Mouse (Mus musculus) midbrain, embryonic 12.5 days (tissue): ENCODE results near the gene Cyp4x1. TPM values are rescaled to one million over a fixed set of nuclear protein-coding genes. Genes with fewer than 3 reads are reported as not detected.
A peak's percentile ranks its signal among the peaks of the same experiment; 100 is the strongest.

Experiments used
- ATAC-seq: fragments of 200-750 bp; cut with Nextera tagmentation; 2 replicates; pipeline ENCODE4 v1.8.0; 2017; ENCODE audit warnings: low read depth, moderate TSS enrichment, moderate library complexity; ENCODE audit not compliant: low FRiP score
- H3K27ac ChIP-seq: fragments of 300-500 bp; sonication (generic); replicated peaks from 2 replicates; pipeline ENCODE4 v1.5.1; 2016; ENCODE audit warnings: mild to moderate bottlenecking
- H3K27me3 ChIP-seq: fragments of 300-500 bp; sonication (generic); 2 replicates; pipeline ENCODE4 v1.6.1; 2016; ENCODE audit warnings: mild to moderate bottlenecking
- H3K36me3 ChIP-seq: fragments of 300-500 bp; sonication (generic); 2 replicates; pipeline ENCODE4 v1.6.1; 2016
- H3K4me1 ChIP-seq: fragments of 300-500 bp; sonication (generic); 2 replicates; pipeline ENCODE4 v1.6.1; 2016
- H3K4me2 ChIP-seq: fragments of 300-500 bp; sonication (generic); replicated peaks from 2 replicates; pipeline ENCODE4 v1.6.1; 2016; ENCODE audit warnings: mild to moderate bottlenecking, moderate library complexity
- H3K4me3 ChIP-seq: fragments of 300-500 bp; sonication (generic); 2 replicates; pipeline ENCODE4 v1.5.1; 2016; ENCODE audit warnings: mild to moderate bottlenecking
- H3K9ac ChIP-seq: fragments of 300-500 bp; sonication (generic); replicated peaks from 2 replicates; pipeline ENCODE4 v1.6.1; 2016; ENCODE audit warnings: mild to moderate bottlenecking, moderate library complexity
- H3K9me3 ChIP-seq: fragments of 300-500 bp; sonication (generic); 2 replicates; pipeline ENCODE4 v1.6.1; 2016; ENCODE audit warnings: mild to moderate bottlenecking
- WGBS: fragments of 180-500 bp; shearing (Covaris S2); methylation state at CpG from one replicate; pipeline ENCODE4 v1.1.7; 2016; 5-methylcytosine and 5-hydroxymethylcytosine counted together
- polyA plus RNA-seq: library from polyadenylated mRNA; unstranded; fragments of >200 nt; fragmentation: Nextera tagmentation; extraction: Ambion mirVana; gene quantifications from 2 replicates; pipeline ENCODE4 v1.2.1, GENCODE M21; 2016

Gene Cyp4x1
- polyA plus RNA-seq, 1 experiment from 2014 or later = 1.8 TPM

DNA sequence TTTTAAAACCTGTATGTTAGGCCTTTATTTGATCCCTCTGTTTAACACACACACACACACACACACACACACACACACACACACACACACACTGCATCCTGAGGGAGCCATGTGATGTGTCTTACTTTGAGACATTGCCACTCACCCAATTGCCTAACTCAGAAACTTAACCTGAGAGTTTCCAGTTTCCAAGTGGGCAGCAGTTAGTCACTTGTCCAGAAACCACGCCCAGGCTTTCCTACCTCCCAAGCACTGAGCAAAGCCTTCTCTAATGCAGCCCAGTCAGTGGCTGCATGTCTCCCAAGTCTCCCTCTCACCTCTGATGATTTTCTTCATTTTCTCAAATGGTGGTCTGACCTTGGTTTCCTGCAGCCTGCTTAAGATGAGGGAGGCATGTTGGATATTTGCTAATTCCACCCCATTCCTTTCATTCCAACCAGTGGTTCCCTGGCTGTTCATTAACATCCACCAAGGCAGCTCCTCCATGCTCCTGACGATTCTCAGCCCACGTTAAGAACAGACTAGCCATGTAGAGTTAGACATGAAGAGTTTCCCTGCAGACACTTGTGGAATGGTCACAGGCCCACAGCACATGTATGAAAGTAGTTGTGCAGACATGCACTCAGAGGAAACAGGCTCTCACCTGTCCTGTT, 47.2 kb downstream of the Cyp4x1 start:
- Histone ChIP-seq H3K9ac (no peak overlapping the region), H3K27me3 (peaks cover 39% of the 10 kb centered on the region), H3K27ac (no peak overlapping the region), H3K36me3 (no peaks in the 10 kb centered on the region), H3K4me3 (no peak overlapping the region), H3K4me1 (no peaks in the 10 kb centered on the region), H3K4me2 (no peak overlapping the region), H3K9me3 (no peaks in the 10 kb centered on the region)
- ATAC-seq = no peak
- WGBS = 66% methylated on average over 3 of the region's 3 CpGs

GRCm38 (mm10) chr4:115086257-115086656, 47.8 kb downstream of the Cyp4x1 start:
- Histone ChIP-seq H3K9ac (no peak overlapping the region), H3K27me3 (peaks cover 39% of the 10 kb centered on the region), H3K4me1 (no peaks in the 10 kb centered on the region), H3K27ac (no peak overlapping the region), H3K9me3 (no peaks in the 10 kb centered on the region), H3K4me3 (no peak overlapping the region), H3K36me3 (no peaks in the 10 kb centered on the region), H3K4me2 (no peak overlapping the region)
- 64% methylated on average over 4 of the region's 4 CpGs for WGBS
- no peak for ATAC-seq

DNA sequence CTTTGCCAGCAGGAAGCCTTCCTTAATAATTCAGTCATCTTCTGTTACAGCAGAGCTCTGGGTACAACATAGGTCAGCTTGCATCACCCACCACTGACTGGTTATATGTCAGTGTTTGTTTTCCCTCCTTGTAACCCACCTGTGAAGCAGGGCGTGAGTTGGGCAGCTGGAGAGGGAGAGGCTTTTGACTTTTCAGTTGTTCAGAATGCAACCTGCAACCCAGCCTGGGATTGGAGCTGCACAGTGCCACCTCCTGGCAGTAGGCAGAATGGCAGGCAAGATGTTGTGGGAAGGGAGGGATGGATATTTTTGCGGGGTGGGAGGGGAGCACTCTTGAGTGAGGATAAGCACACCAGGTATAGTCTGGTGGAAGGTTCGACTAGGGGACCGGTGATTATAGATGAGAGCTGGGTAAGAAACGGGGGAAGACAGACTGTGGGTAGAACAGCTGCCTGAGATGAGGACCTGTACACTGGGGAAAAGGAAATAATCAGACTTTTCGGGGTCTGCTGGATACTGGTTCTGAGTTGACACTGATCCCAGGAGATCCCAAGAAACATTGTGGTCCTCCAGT, 48.5 kb downstream of the Cyp4x1 start:
- H3K4me2 ChIP-seq = no peak overlapping the region
- H3K9me3 ChIP-seq = no peaks in the 10 kb centered on the region
- H3K27me3 ChIP-seq = peaks cover 39% of the 10 kb centered on the region
- ATAC-seq = peak; percentile 41; the same call in 1 of the 2 replicates
- WGBS = 24% methylated on average over 6 of the region's 6 CpGs
- H3K36me3 ChIP-seq = no peaks in the 10 kb centered on the region
- no peak overlapping the region for H3K27ac ChIP-seq
- no peaks in the 10 kb centered on the region for H3K4me1 ChIP-seq
- no peak overlapping the region for H3K4me3 ChIP-seq
- H3K9ac ChIP-seq = no peak overlapping the region

- Histone ChIP-seq H3K4me3 (no peak overlapping the region), H3K4me1 (peaks cover 20% of the 10 kb centered on the region), H3K27ac (no peak overlapping the region), H3K9ac (no peak overlapping the region), H3K27me3 (peaks cover 30% of the 10 kb centered on the region), H3K4me2 (no peak overlapping the region), H3K9me3 (no peaks in the 10 kb centered on the region), H3K36me3 (no peaks in the 10 kb centered on the region)
- WGBS = 88% methylated on average over 3 of the region's 3 CpGs
- no peak for ATAC-seq
These were observed 51.0 kb downstream of the Cyp4x1 start for GRCm38 (mm10) chr4:115083031-115083430.

GRCm38 (mm10) chr4:115079821-115080349, 54.2 kb downstream of the Cyp4x1 start:
- no peaks in the 10 kb centered on the region for H3K9me3 ChIP-seq
- peaks cover 18% of the 10 kb centered on the region; the same call in 1 of the 2 replicates for H3K27me3 ChIP-seq
- H3K9ac ChIP-seq = 0 out of 2 replicates have a peak overlapping the region, but pooled peaks have one; percentile 34
- H3K4me1 ChIP-seq = peaks cover 20% of the 10 kb centered on the region
- peak overlapping the region; percentile 81 for H3K27ac ChIP-seq
- ATAC-seq = peak; percentile 24
- H3K4me3 ChIP-seq = no peak overlapping the region
- H3K36me3 ChIP-seq = no peaks in the 10 kb centered on the region
- 12% methylated on average over 5 of the region's 5 CpGs for WGBS
- peak overlapping the region; percentile 29 for H3K4me2 ChIP-seq

DNA sequence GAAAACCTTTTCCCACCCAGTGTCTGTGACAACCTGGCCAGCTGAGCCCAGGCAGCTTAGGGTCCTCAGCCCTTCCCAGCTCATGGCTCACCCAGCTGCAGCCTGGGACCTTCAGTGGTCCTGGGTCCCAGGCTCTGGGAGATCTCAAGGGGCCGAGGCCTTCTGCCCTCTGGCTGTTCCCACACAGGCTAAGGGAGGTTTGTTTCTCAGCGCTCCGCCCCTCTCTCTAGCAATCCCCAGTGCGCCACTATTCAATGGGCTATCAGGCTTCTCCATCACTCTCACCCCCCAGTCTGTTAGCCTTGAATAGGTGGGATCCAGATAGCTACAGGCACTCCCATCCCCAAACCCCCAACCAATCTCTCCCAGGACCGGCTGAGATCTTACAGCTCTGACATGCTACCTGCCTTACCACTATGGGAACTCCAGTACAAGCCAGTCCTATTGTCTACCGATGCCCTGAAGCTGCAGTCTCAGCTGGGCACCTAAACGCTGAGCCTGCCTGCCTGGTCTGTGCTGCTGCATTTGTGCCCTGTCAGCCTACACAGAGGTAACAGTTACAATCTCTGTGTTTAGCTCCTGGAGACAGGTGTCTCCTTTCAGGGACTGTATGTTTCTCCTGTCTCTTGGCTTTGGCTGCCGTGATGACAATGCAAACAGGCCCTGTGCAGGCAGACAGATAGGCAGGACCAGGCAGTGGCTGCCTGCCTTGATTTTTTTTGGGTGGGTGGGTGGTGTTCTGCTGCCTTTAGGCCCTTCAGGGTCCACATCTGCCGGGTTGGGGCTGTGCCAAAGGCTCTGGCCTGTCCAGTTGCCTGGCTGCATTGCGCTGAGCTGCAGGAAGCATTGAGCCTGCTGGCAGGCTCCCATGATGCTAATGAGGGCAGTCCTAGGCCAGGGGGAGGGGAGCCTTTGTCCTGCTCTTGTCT, 54.9 kb downstream of the Cyp4x1 start:
- Histone ChIP-seq H3K27me3 (peaks cover 18% of the 10 kb centered on the region; the same call in 1 of the 2 replicates), H3K36me3 (no peaks in the 10 kb centered on the region), H3K27ac (peak overlapping the region; percentile 81), H3K9me3 (no peaks in the 10 kb centered on the region), H3K4me3 (no peak overlapping the region), H3K9ac (peak overlapping the region; percentile 37; the same call in 1 of the 2 replicates), H3K4me2 (peak overlapping the region; percentile 29), H3K4me1 (peaks cover 20% of the 10 kb centered on the region)
- ATAC-seq = peak; percentile 91
- 12% methylated on average over 10 of the region's 10 CpGs for WGBS

DNA sequence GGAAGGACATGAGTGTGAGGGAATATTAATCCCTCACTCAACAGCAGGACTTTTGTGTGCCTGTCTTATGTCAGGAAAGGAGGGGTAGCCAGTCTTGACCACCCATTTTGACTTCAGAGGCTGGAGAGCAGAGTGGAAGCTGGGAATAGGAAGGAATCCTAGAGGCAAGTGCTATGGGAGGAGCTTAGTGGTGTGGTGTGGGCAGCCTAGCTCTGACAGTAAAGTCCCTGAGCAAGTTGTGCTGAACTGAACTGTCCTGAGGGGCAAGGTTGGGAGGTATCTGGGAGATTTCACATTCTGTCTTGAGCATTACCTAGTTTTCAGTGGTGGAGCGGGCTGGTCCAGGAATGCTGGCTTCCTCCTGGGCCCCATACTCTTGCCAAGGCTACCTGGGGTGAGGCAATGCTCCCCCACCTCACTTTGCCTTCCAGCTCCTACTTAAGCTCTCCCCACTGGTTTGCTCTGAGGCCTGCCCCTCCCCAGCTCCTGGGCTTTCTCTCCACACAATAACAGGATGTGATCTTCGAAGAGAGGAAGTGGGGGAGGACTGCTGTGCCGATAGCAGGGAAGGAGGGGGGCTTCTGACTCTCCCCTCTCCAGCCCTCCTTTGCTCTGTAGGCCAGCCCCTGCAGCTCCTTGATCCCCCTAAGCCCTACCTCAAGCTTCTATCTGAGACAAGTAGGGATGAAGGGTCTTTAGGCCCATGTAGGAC, 58.7 kb downstream of the Cyp4x1 start:
- Histone ChIP-seq H3K9ac (no peak overlapping the region), H3K4me2 (no peak overlapping the region), H3K36me3 (no peaks in the 10 kb centered on the region), H3K27ac (no peak overlapping the region), H3K4me3 (no peak overlapping the region), H3K9me3 (no peaks in the 10 kb centered on the region), H3K4me1 (peaks cover 20% of the 10 kb centered on the region), H3K27me3 (peaks cover 9% of the 10 kb centered on the region; the same call in 1 of the 2 replicates)
- WGBS = 41% methylated on average over 3 of the region's 3 CpGs
- no peak for ATAC-seq

GRCm38 (mm10) chr4:115074789-115075188, 59.3 kb downstream of the Cyp4x1 start:
- no peak for ATAC-seq
- no peak overlapping the region for H3K4me2 ChIP-seq
- H3K9ac ChIP-seq = no peak overlapping the region
- 88% methylated on average over 1 of the region's 1 CpGs for WGBS
- no peaks in the 10 kb centered on the region for H3K36me3 ChIP-seq
- H3K4me3 ChIP-seq = no peak overlapping the region
- H3K4me1 ChIP-seq = peaks cover 16% of the 10 kb centered on the region
- H3K9me3 ChIP-seq = no peaks in the 10 kb centered on the region
- no peak overlapping the region for H3K27ac ChIP-seq
- peaks cover 9% of the 10 kb centered on the region; the same call in 1 of the 2 replicates for H3K27me3 ChIP-seq

- H3K27ac ChIP-seq = no peak overlapping the region
- H3K4me3 ChIP-seq = no peak overlapping the region
- WGBS = 36% methylated on average over 1 of the region's 1 CpGs
- H3K36me3 ChIP-seq = no peaks in the 10 kb centered on the region
- H3K9me3 ChIP-seq = no peaks in the 10 kb centered on the region
- peaks cover 23% of the 10 kb centered on the region for H3K27me3 ChIP-seq
- no peaks in the 10 kb centered on the region for H3K4me1 ChIP-seq
- no peak overlapping the region for H3K9ac ChIP-seq
- H3K4me2 ChIP-seq = no peak overlapping the region
- no peak for ATAC-seq
These were observed 62.4 kb downstream of the Cyp4x1 start for GRCm38 (mm10) chr4:115071668-115072067.

DNA sequence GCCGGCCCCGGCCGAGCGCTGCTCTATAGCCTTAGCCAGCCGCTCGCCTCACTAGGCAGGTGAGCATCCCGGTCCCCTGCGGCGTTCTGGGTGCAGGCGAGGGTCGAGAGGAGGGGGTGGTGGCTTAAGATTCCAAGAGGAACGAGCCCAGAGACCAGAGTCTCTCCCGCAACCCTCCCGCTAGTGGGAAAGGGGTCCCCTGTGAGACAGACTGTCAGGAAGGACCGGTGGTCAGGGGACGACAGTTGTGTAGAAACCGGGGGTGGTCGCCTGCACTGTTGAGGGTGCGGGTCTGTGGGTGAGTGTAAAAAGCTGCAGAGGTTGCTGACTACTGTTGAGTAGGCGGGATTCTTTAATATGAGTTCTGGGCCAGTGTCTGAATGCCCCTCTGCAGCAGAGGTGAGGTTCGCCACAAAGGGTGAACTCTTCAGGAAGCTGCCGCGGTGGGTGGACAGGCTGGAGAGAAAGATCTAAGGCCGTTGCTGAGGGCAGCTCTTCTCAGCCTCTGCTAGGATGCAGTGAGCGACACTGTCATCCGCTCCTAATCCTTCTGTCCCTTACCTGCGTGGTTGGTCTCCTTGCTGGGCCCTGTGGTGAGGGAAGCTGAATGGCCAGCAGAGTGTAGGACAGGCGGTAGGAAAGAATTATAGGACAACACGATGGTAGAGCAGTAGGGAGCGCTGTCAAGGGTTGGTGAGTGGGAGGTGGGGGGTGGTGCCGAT, 70.4 kb downstream of the Cyp4x1 start:
- Histone ChIP-seq H3K27me3 (peaks cover 96% of the 10 kb centered on the region), H3K36me3 (no peaks in the 10 kb centered on the region), H3K9ac (peak overlapping the region; percentile 62), H3K4me2 (peak overlapping the region; percentile 85), H3K27ac (peak overlapping the region; percentile 44; the same call in 1 of the 2 replicates), H3K9me3 (no peaks in the 10 kb centered on the region), H3K4me3 (peak overlapping the region; percentile 51), H3K4me1 (peaks cover 14% of the 10 kb centered on the region)
- peak; percentile 0; the same call in 1 of the 2 replicates for ATAC-seq
- WGBS = under 1% methylated on average over 30 of the region's 31 CpGs
